Mouse (Mus musculus): Measurements from ENCODE around the gene Gosr2. TPM values are rescaled to one million over a fixed set of nuclear protein-coding genes. Genes with fewer than 3 reads are reported as not detected.

Gosr2 gene
- polyA plus RNA-seq, 1 experiment from 2014 or later: 89.9 TPM

DNA sequence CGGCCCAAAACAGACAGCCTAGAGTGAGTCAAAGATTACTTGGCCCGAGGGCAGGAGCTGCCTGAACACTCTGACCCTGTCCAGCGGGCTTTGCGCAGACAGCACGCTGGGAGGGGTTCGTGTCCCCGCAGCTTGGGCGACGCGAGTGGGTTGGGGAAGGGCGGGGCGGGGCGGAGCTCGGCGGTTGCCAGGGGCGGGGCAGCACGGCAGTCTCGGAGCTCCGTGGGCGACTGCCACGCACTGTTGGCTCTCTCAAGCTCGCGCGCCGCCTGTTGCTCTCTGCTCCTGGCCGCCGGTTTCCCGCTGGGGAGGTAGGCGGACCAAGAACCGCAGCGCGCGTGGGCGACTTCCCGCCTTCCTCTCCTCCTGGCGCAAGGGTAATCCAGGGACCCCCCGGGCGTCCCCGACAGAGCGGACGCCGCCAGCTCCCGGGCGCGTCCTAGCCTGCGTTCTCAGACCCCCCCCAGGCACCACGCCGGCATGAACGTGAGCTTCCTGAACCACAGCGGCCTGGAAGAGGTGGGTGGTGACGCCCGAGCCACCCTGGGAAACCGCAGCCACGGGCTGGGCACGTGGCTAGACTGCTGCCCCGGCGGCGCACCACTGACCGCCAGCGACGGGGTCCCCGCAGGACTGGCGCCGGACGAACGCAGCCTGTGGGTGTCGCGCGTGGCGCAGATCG, 48.3 kb downstream of the Gosr2 start, which contains the start of gene Rprml:
Gene Rprml (plus strand): TSS at position 270 of the 682 bp plus-strand sequence.
- ATAC-seq (replicated peaks; ENCODE audit: insufficient number of reproducible peaks, low FRiP score, low TSS enrichment, low read depth) (0 out of 2 replicates have a peak, but pooled peaks have one; percentile 48), DNase-seq (ENCODE audit: low spot score) (no peak)
- WGBS: 1% methylated on average over 69 of the region's 71 CpGs
- Histone ChIP-seq H3K36me3 (replicated peaks; ENCODE audit: control insufficient read depth, insufficient read depth, low read depth, low read length) (no peaks in the 10 kb centered on the region), H3K4me1 (ENCODE audit: control insufficient read depth, insufficient read depth, low read length) (peaks cover 9% of the 10 kb centered on the region), H3K4me2 (ENCODE audit: low read depth, low read length) (peak within 1 kb of the TSS; percentile 71), H3K4me3 (ENCODE audit: low read depth, low read length) (peak within 1 kb of the TSS; percentile 30), H3K27ac (replicated peaks; ENCODE audit: low read depth, low read length) (no peak within 1 kb of the TSS), H3K9ac (replicated peaks; ENCODE audit: low read length) (no peak within 1 kb of the TSS), H3K27me3 (ENCODE audit: control insufficient read depth, insufficient read depth, low read length) (peaks cover 40% of the 10 kb centered on the region), H3K9me3 (replicated peaks; ENCODE audit: control insufficient read depth, low read length) (no peaks in the 10 kb centered on the region)

DNA sequence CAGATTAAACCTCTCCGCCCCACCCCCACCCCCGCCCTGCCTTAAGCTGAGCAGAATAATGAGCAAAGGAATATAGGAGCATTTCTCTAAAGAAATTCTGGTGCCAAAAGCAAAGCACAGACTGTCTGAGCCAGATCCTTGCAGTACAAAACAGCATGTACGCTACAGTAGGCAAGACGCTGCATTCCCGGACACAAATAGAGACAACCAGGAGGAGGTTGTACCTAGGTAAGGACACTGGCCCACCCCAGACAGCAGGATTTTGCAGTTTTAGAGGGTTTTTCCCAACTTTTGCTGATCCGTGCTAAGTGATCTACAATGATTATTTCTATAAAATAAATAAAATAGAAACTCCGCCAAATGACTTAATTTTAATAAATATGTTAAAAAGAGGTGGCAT, 49.0 kb downstream of the Gosr2 start:
- Histone ChIP-seq H3K9me3 (replicated peaks; ENCODE audit: control insufficient read depth, low read length) (no peaks in the 10 kb centered on the region), H3K27ac (replicated peaks; ENCODE audit: low read depth, low read length) (no peak overlapping the region), H3K4me2 (ENCODE audit: low read depth, low read length) (no peak overlapping the region), H3K36me3 (replicated peaks; ENCODE audit: control insufficient read depth, insufficient read depth, low read depth, low read length) (no peaks in the 10 kb centered on the region), H3K4me3 (ENCODE audit: low read depth, low read length) (no peak overlapping the region), H3K4me1 (ENCODE audit: control insufficient read depth, insufficient read depth, low read length) (peaks cover 9% of the 10 kb centered on the region), H3K9ac (replicated peaks; ENCODE audit: low read length) (no peak overlapping the region), H3K27me3 (ENCODE audit: control insufficient read depth, insufficient read depth, low read length) (peaks cover 40% of the 10 kb centered on the region)
- ATAC-seq (replicated peaks; ENCODE audit: insufficient number of reproducible peaks, low FRiP score, low TSS enrichment, low read depth): no peak
- DNase-seq (ENCODE audit: low spot score): no peak
- WGBS: 20% methylated on average over 7 of the region's 7 CpGs

DNA sequence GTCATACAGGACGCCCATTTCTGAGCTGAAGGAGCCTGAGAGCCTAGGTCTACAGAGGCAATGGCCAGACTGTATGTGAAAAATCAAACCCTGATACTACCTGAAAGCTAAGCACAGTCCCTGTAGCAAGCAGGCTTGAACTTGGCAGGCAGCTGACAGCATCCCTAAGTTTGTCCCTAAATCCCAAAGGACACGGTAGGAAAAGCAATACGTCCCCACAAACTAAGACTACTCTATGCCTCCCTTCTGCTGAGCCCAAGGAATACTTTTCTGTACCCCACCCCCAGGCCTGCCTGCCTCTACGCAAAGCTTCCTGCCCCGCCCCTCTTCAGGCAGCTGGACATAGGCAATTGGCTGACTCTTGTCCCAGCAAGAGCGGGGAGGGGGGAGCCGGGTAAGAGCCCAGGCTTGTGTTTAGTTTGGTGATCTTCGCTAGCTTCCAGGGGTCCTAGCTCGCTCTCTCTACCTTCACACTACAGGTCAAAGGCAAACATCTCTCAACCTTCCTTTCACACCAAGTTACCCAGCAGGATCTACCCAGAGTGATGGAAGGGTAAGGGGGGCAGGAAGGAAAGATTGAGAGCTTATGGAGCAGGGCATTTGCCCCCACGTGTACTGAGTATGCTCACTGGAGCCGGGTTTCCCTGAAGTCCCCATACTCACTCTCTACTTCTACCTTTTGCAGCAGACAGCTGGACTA, 49.6 kb downstream of the Gosr2 start:
- Histone ChIP-seq H3K36me3 (replicated peaks; ENCODE audit: control insufficient read depth, insufficient read depth, low read depth, low read length) (no peaks in the 10 kb centered on the region), H3K27ac (replicated peaks; ENCODE audit: low read depth, low read length) (no peak overlapping the region), H3K4me2 (ENCODE audit: low read depth, low read length) (no peak overlapping the region), H3K9me3 (replicated peaks; ENCODE audit: control insufficient read depth, low read length) (no peaks in the 10 kb centered on the region), H3K4me1 (ENCODE audit: control insufficient read depth, insufficient read depth, low read length) (peaks cover 9% of the 10 kb centered on the region), H3K4me3 (ENCODE audit: low read depth, low read length) (no peak overlapping the region), H3K9ac (replicated peaks; ENCODE audit: low read length) (no peak overlapping the region), H3K27me3 (ENCODE audit: control insufficient read depth, insufficient read depth, low read length) (peaks cover 38% of the 10 kb centered on the region)
- 9% methylated on average over 11 of the region's 11 CpGs for WGBS
- ATAC-seq (replicated peaks; ENCODE audit: insufficient number of reproducible peaks, low FRiP score, low TSS enrichment, low read depth) (no peak; the same call in 1 of the 2 replicates), DNase-seq (ENCODE audit: low spot score) (peak; percentile 46)

DNA sequence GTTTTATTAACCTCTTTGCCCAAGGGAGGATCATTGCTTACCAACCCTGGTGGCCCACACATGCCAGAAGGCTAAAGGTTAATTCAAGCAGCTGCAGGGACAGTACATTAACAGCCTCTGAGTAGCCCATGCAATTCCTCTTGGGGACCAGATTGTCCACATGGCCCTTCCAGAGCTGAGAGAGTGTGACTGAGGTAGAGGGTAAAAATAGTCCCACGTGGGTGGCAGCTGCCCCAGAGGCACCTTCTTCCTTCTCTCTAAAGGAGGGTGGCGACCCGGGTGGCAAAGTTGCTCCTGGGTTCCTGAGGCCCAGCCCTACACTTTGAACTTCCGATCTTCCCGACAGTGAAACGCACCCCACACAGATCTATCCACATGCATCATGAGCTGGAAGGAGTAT, 51.4 kb downstream of the Gosr2 start:
- no peak for ATAC-seq (replicated peaks; ENCODE audit: insufficient number of reproducible peaks, low FRiP score, low TSS enrichment, low read depth)
- WGBS: 66% methylated on average over 6 of the region's 6 CpGs
- no peak for DNase-seq (ENCODE audit: low spot score)

DNA sequence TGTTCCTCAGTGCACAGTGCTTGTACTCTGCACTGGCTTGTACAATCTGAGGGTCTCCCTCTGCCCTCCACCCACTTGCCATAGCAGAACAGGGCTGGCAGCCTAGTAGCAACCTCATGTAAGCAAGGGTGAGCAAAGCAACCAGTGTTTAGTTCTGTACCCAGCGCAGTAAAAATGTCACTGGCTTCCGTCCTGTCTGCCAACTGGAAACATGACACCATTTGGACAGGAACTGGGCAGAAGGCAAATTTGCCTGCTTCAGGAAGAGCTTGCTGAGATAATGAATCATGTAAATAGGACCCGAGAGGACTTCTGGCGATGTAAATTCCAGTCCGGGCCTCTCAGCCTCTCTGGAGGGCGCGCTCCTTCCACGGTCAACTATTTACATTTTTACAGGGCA, 52.0 kb downstream of the Gosr2 start:
- no peak overlapping the region for H3K4me3 ChIP-seq (ENCODE audit: low read depth, low read length)
- no peaks in the 10 kb centered on the region for H3K36me3 ChIP-seq (replicated peaks; ENCODE audit: control insufficient read depth, insufficient read depth, low read depth, low read length)
- H3K4me1 ChIP-seq (ENCODE audit: control insufficient read depth, insufficient read depth, low read length): peaks cover 9% of the 10 kb centered on the region
- 57% methylated on average over 8 of the region's 8 CpGs for WGBS
- ATAC-seq (replicated peaks; ENCODE audit: insufficient number of reproducible peaks, low FRiP score, low TSS enrichment, low read depth) (no peak), DNase-seq (ENCODE audit: low spot score) (no peak)
- H3K4me2 ChIP-seq (ENCODE audit: low read depth, low read length): no peak overlapping the region
- H3K9ac ChIP-seq (replicated peaks; ENCODE audit: low read length): no peak overlapping the region
- no peaks in the 10 kb centered on the region for H3K9me3 ChIP-seq (replicated peaks; ENCODE audit: control insufficient read depth, low read length)
- H3K27ac ChIP-seq (replicated peaks; ENCODE audit: low read depth, low read length): no peak overlapping the region
- peaks cover 26% of the 10 kb centered on the region for H3K27me3 ChIP-seq (ENCODE audit: control insufficient read depth, insufficient read depth, low read length)

More for the DNA sequence above, 51.4 kb downstream of the Gosr2 start:
- H3K4me1 ChIP-seq (ENCODE audit: control insufficient read depth, insufficient read depth, low read length): peaks cover 9% of the 10 kb centered on the region
- peaks cover 31% of the 10 kb centered on the region for H3K27me3 ChIP-seq (ENCODE audit: control insufficient read depth, insufficient read depth, low read length)
- no peak overlapping the region for H3K4me3 ChIP-seq (ENCODE audit: low read depth, low read length)
- H3K36me3 ChIP-seq (replicated peaks; ENCODE audit: control insufficient read depth, insufficient read depth, low read depth, low read length): no peaks in the 10 kb centered on the region
- no peak overlapping the region for H3K4me2 ChIP-seq (ENCODE audit: low read depth, low read length)
- H3K27ac ChIP-seq (replicated peaks; ENCODE audit: low read depth, low read length): no peak overlapping the region
- H3K9ac ChIP-seq (replicated peaks; ENCODE audit: low read length): no peak overlapping the region
- no peaks in the 10 kb centered on the region for H3K9me3 ChIP-seq (replicated peaks; ENCODE audit: control insufficient read depth, low read length)

DNA sequence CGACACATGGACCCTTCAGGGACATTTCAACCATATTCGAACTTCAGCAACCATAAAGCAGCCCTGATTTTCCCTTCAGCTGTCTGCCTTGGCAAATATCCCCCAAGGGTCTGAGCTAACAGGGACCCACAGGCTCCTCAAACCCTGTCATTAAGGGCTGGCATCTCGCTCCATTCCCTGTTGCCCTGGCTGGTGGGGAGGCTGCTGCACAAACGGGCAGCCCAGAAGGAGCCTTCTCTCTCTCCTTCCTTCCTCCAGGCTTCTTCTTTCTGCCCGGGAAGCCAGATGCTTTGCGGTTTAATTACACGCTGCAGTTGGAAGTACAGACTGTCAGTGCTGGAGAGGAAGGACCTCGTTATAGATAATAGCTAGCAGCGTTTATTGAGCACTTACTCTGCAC, 54.5 kb downstream of the Gosr2 start:
- Histone ChIP-seq H3K9ac (replicated peaks; ENCODE audit: low read length) (no peak overlapping the region), H3K4me1 (ENCODE audit: control insufficient read depth, insufficient read depth, low read length) (peaks cover 2% of the 10 kb centered on the region), H3K36me3 (replicated peaks; ENCODE audit: control insufficient read depth, insufficient read depth, low read depth, low read length) (no peaks in the 10 kb centered on the region), H3K4me3 (ENCODE audit: low read depth, low read length) (no peak overlapping the region), H3K4me2 (ENCODE audit: low read depth, low read length) (no peak overlapping the region), H3K27me3 (ENCODE audit: control insufficient read depth, insufficient read depth, low read length) (peaks cover 9% of the 10 kb centered on the region), H3K9me3 (replicated peaks; ENCODE audit: control insufficient read depth, low read length) (no peaks in the 10 kb centered on the region), H3K27ac (replicated peaks; ENCODE audit: low read depth, low read length) (no peak overlapping the region)
- 52% methylated on average over 9 of the region's 9 CpGs for WGBS
- DNase-seq (ENCODE audit: low spot score) (no peak), ATAC-seq (replicated peaks; ENCODE audit: insufficient number of reproducible peaks, low FRiP score, low TSS enrichment, low read depth) (no peak)

DNA sequence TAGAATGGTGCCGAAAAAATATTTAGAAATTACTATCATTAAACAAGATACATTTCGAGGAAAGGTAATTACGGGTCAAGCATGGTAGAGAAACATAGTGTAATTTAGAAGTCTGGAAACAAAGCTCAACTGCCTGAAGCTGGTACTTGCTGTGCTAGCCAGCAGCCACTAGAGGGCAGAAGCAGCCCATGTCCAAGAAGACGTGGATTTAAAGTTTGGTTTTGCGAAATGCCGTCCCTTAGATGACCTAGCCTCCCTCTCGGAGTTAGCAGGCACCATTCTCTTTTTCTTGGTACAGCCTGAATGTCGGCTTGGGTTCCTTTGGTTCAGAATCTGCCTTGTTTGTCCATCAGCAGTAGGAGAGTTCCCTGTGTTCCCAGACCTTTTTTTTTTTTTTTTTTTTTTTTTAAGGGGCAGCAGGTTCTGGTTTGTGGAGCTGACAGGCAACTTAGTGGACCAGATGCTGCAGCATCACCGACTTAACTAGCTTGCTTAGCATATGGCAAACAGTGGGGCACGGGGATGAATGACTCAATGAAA, 58.2 kb downstream of the Gosr2 start:
- DNase-seq (ENCODE audit: low spot score): peak; percentile 81
- no peaks in the 10 kb centered on the region; the same call in 1 of the 2 replicates for H3K27me3 ChIP-seq (ENCODE audit: control insufficient read depth, insufficient read depth, low read length)
- no peak overlapping the region for H3K4me2 ChIP-seq (ENCODE audit: low read depth, low read length)
- no peak overlapping the region for H3K9ac ChIP-seq (replicated peaks; ENCODE audit: low read length)
- H3K27ac ChIP-seq (replicated peaks; ENCODE audit: low read depth, low read length): no peak overlapping the region
- no peaks in the 10 kb centered on the region for H3K4me1 ChIP-seq (ENCODE audit: control insufficient read depth, insufficient read depth, low read length)
- H3K36me3 ChIP-seq (replicated peaks; ENCODE audit: control insufficient read depth, insufficient read depth, low read depth, low read length): no peaks in the 10 kb centered on the region
- ATAC-seq (replicated peaks; ENCODE audit: insufficient number of reproducible peaks, low FRiP score, low TSS enrichment, low read depth): no peak
- H3K4me3 ChIP-seq (ENCODE audit: low read depth, low read length): no peak overlapping the region
- WGBS: 5% methylated on average over 10 of the region's 10 CpGs
- H3K9me3 ChIP-seq (replicated peaks; ENCODE audit: control insufficient read depth, low read length): no peaks in the 10 kb centered on the region

DNA sequence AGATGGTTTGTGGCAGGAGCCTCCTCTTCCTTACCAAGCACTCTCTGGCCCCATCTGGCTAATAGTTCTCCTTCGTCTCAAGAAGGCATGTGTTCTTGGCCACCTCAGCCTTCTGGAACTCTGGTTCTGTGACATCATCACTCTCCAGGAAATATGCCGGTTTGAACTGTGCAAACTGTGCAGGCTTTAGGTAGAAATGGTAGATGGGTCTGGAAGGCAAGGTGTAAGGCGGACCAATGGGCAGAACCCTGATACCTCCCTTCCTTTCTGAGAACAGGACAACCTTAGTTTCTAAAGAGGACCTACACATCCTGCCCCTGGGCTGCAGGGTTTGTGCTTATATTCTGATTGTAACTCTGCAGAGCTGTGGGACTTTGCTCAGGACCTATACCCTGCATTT, 58.9 kb downstream of the Gosr2 start, which contains the start of gene Lyzl6:
Gene Lyzl6 (minus strand): TSS at position 101 of the 400 bp plus-strand sequence.
- WGBS: 82% methylated on average over 3 of the region's 3 CpGs
- Histone ChIP-seq H3K4me2 (ENCODE audit: low read depth, low read length) (no peak within 1 kb of the TSS), H3K36me3 (replicated peaks; ENCODE audit: control insufficient read depth, insufficient read depth, low read depth, low read length) (no peaks in the 10 kb centered on the region), H3K4me3 (ENCODE audit: low read depth, low read length) (no peak within 1 kb of the TSS), H3K4me1 (ENCODE audit: control insufficient read depth, insufficient read depth, low read length) (no peaks in the 10 kb centered on the region), H3K9me3 (replicated peaks; ENCODE audit: control insufficient read depth, low read length) (no peaks in the 10 kb centered on the region), H3K27ac (replicated peaks; ENCODE audit: low read depth, low read length) (no peak within 1 kb of the TSS), H3K9ac (replicated peaks; ENCODE audit: low read length) (no peak within 1 kb of the TSS), H3K27me3 (ENCODE audit: control insufficient read depth, insufficient read depth, low read length) (no peaks in the 10 kb centered on the region; the same call in 1 of the 2 replicates)
- ATAC-seq (replicated peaks; ENCODE audit: insufficient number of reproducible peaks, low FRiP score, low TSS enrichment, low read depth) (no peak), DNase-seq (ENCODE audit: low spot score) (no peak)
